Mouse (Mus musculus) heart, embryonic 15.5 days (tissue): ENCODE measurements around the gene Fgfbp3. TPM values are rescaled to one million over a fixed set of nuclear protein-coding genes. Genes with fewer than 3 reads are reported as not detected.
A peak's percentile ranks its signal among the peaks of the same experiment; 100 is the strongest.

ENCODE experiments used
- ATAC-seq: fragments of 200-750 bp; cut with Nextera tagmentation; replicated peaks from 2 replicates; pipeline ENCODE4 v1.8.0; 2017; ENCODE audit warnings: low read depth, moderate TSS enrichment; ENCODE audit not compliant: insufficient number of reproducible peaks, insufficient read depth, low FRiP score
- H3K27ac ChIP-seq: fragments of 300-500 bp; sonication (generic); 2 replicates; pipeline ENCODE4 v1.5.1; 2015; ENCODE audit warnings: mild to moderate bottlenecking, inconsistent platforms
- H3K27me3 ChIP-seq: fragments of 300-500 bp; sonication (generic); 2 replicates; pipeline ENCODE4 v1.6.1; 2015; ENCODE audit warnings: inconsistent platforms
- H3K36me3 ChIP-seq: fragments of 300-500 bp; sonication (generic); 2 replicates; pipeline ENCODE4 v1.6.1; 2015; ENCODE audit warnings: mild to moderate bottlenecking, inconsistent platforms
- H3K4me1 ChIP-seq: fragments of 300-500 bp; sonication (generic); replicated peaks from 2 replicates; pipeline ENCODE4 v1.6.1; 2015; ENCODE audit warnings: inconsistent platforms
- H3K4me2 ChIP-seq: fragments of 300-500 bp; sonication (generic); 2 replicates; pipeline ENCODE4 v1.6.1; 2015; ENCODE audit warnings: inconsistent platforms, mild to moderate bottlenecking, moderate library complexity
- H3K4me3 ChIP-seq: fragments of 300-500 bp; sonication (generic); 2 replicates; pipeline ENCODE4 v1.5.1; 2015; ENCODE audit warnings: mild to moderate bottlenecking, inconsistent platforms
- H3K9ac ChIP-seq: fragments of 300-500 bp; sonication (generic); 2 replicates; pipeline ENCODE4 v1.6.1; 2015; ENCODE audit warnings: mild to moderate bottlenecking, inconsistent platforms
- H3K9me3 ChIP-seq: fragments of 300-500 bp; sonication (generic); replicated peaks from 2 replicates; pipeline ENCODE4 v1.6.1; 2016; ENCODE audit warnings: inconsistent platforms
- WGBS: fragments of 180-500 bp; shearing (Covaris S2); methylation state at CpG from one replicate; pipeline ENCODE4 v1.1.7; 2015; ENCODE audit warnings: mixed read lengths; 5-methylcytosine and 5-hydroxymethylcytosine counted together
- polyA plus RNA-seq: library from polyadenylated mRNA; unstranded; fragments of >200 nt; fragmentation: Nextera tagmentation; extraction: Ambion mirVana; gene quantifications from 2 replicates; pipeline ENCODE4 v1.2.1, GENCODE M21; 2015

The Fgfbp3 gene
- polyA plus RNA-seq, 1 experiment from 2014 or later, result 4.4 TPM

GRCm38 (mm10) chr19:36927800-36928361 lies 8.5 kb upstream of the Fgfbp3 start:
- peak overlapping the region; percentile 99; the same call in 1 of the 2 replicates for H3K4me3 ChIP-seq
- peaks cover 24% of the 10 kb centered on the region for H3K4me1 ChIP-seq
- H3K4me2 ChIP-seq, result peak overlapping the region; percentile 83
- H3K9ac ChIP-seq, result no peak overlapping the region
- no peak overlapping the region for H3K27ac ChIP-seq
- H3K27me3 ChIP-seq, result no peaks in the 10 kb centered on the region
- 78% methylated on average over 6 of the region's 6 CpGs for WGBS
- ATAC-seq, result no peak
- no peaks in the 10 kb centered on the region for H3K36me3 ChIP-seq
- H3K9me3 ChIP-seq, result no peaks in the 10 kb centered on the region

GRCm38 (mm10) chr19:36926553-36927236 lies 7.3 kb upstream of the Fgfbp3 start:
- ATAC-seq, result no peak
- H3K9me3 ChIP-seq, result no peaks in the 10 kb centered on the region
- no peaks in the 10 kb centered on the region for H3K27me3 ChIP-seq
- H3K36me3 ChIP-seq, result no peaks in the 10 kb centered on the region
- under 1% methylated on average over 26 of the region's 26 CpGs for WGBS
- H3K4me1 ChIP-seq, result peaks cover 24% of the 10 kb centered on the region
- peak overlapping the region; percentile 83 for H3K4me2 ChIP-seq
- H3K9ac ChIP-seq, result peak overlapping the region; percentile 95
- H3K4me3 ChIP-seq, result peak overlapping the region; percentile 99
- peak overlapping the region; percentile 97 for H3K27ac ChIP-seq

GRCm38 (mm10) chr19:36925671-36926552 lies 6.5 kb upstream of the Fgfbp3 start, which contains the start of gene Btaf1:
Gene Btaf1, plus strand, starts transcription at chr19:36926079.
- peak; percentile 96 for ATAC-seq
- under 1% methylated on average over 85 of the region's 98 CpGs for WGBS
- H3K9ac ChIP-seq, result peak within 1 kb of the TSS; percentile 95
- peak within 1 kb of the TSS; percentile 99 for H3K4me3 ChIP-seq
- no peaks in the 10 kb centered on the region for H3K36me3 ChIP-seq
- H3K4me2 ChIP-seq, result peak within 1 kb of the TSS; percentile 83
- H3K4me1 ChIP-seq, result peaks cover 24% of the 10 kb centered on the region
- H3K27ac ChIP-seq, result peak within 1 kb of the TSS; percentile 97
- no peaks in the 10 kb centered on the region for H3K9me3 ChIP-seq
- H3K27me3 ChIP-seq, result no peaks in the 10 kb centered on the region

- no peaks in the 10 kb centered on the region for H3K27me3 ChIP-seq
- no peak overlapping the region for H3K4me3 ChIP-seq
- H3K36me3 ChIP-seq, result no peaks in the 10 kb centered on the region
- no peak overlapping the region for H3K27ac ChIP-seq
- H3K9me3 ChIP-seq, result no peaks in the 10 kb centered on the region
- peaks cover 21% of the 10 kb centered on the region for H3K4me1 ChIP-seq
- H3K4me2 ChIP-seq, result no peak overlapping the region
- no peak for ATAC-seq
- no peak overlapping the region for H3K9ac ChIP-seq
- 55% methylated on average over 3 of the region's 3 CpGs for WGBS
Measured at GRCm38 (mm10) chr19:36922936-36923335, 3.5 kb upstream of the Fgfbp3 start.

- 31% methylated on average over 2 of the region's 2 CpGs for WGBS
- Histone ChIP-seq H3K4me3 (no peak overlapping the region), H3K36me3 (no peaks in the 10 kb centered on the region), H3K27ac (no peak overlapping the region), H3K4me1 (peaks cover 15% of the 10 kb centered on the region), H3K9ac (no peak overlapping the region), H3K4me2 (no peak overlapping the region), H3K9me3 (no peaks in the 10 kb centered on the region), H3K27me3 (no peaks in the 10 kb centered on the region)
- ATAC-seq, result no peak
Measured at GRCm38 (mm10) chr19:36922015-36922414, 2.6 kb upstream of the Fgfbp3 start.

- Histone ChIP-seq H3K36me3 (no peaks in the 10 kb centered on the region), H3K4me2 (peak overlapping the region; percentile 78), H3K9ac (peak overlapping the region; percentile 88), H3K9me3 (no peaks in the 10 kb centered on the region), H3K27me3 (no peaks in the 10 kb centered on the region), H3K27ac (peak overlapping the region; percentile 96), H3K4me1 (peaks cover 8% of the 10 kb centered on the region), H3K4me3 (peak overlapping the region; percentile 86)
- WGBS, result under 1% methylated on average over 69 of the region's 85 CpGs
- ATAC-seq, result peak; percentile 92
Measured at GRCm38 (mm10) chr19:36918441-36919301, 744 bp downstream of the Fgfbp3 start.

GRCm38 (mm10) chr19:36916876-36917389 lies 2.5 kb downstream of the Fgfbp3 start:
- Histone ChIP-seq H3K4me2 (no peak overlapping the region), H3K27me3 (no peaks in the 10 kb centered on the region), H3K36me3 (no peaks in the 10 kb centered on the region), H3K4me3 (no peak overlapping the region), H3K27ac (no peak overlapping the region), H3K9ac (no peak overlapping the region), H3K4me1 (peaks cover 8% of the 10 kb centered on the region), H3K9me3 (no peaks in the 10 kb centered on the region)
- no peak for ATAC-seq
- 93% methylated on average over 1 of the region's 1 CpGs for whole genome bisulfite sequencing

- no peak for ATAC-seq
- H3K27me3 ChIP-seq, result no peaks in the 10 kb centered on the region
- H3K4me1 ChIP-seq, result peaks cover 8% of the 10 kb centered on the region
- H3K4me3 ChIP-seq, result no peak overlapping the region
- H3K27ac ChIP-seq, result no peak overlapping the region
- 82% methylated on average over 4 of the region's 4 CpGs for WGBS
- H3K36me3 ChIP-seq, result no peaks in the 10 kb centered on the region
- no peak overlapping the region for H3K9ac ChIP-seq
- no peaks in the 10 kb centered on the region for H3K9me3 ChIP-seq
- H3K4me2 ChIP-seq, result no peak overlapping the region
Measured at GRCm38 (mm10) chr19:36916206-36916605, 3.2 kb downstream of the Fgfbp3 start.

GRCm38 (mm10) chr19:36913064-36913463 lies 6.4 kb downstream of the Fgfbp3 start:
- Histone ChIP-seq H3K9me3 (no peaks in the 10 kb centered on the region), H3K9ac (no peak overlapping the region), H3K4me3 (no peak overlapping the region), H3K27ac (no peak overlapping the region), H3K27me3 (no peaks in the 10 kb centered on the region), H3K4me1 (peaks cover 7% of the 10 kb centered on the region; the same call in 1 of the 2 replicates), H3K4me2 (no peak overlapping the region), H3K36me3 (no peaks in the 10 kb centered on the region)
- 79% methylated on average over 7 of the region's 7 CpGs for WGBS
- ATAC-seq, result no peak

- Histone ChIP-seq H3K27me3 (no peaks in the 10 kb centered on the region), H3K4me3 (no peak overlapping the region), H3K36me3 (no peaks in the 10 kb centered on the region), H3K4me2 (no peak overlapping the region), H3K27ac (no peak overlapping the region), H3K9me3 (no peaks in the 10 kb centered on the region), H3K4me1 (peaks cover 5% of the 10 kb centered on the region; the same call in 1 of the 2 replicates), H3K9ac (no peak overlapping the region)
- ATAC-seq, result no peak
- 37% methylated on average over 12 of the region's 12 CpGs for WGBS
Measured at GRCm38 (mm10) chr19:36910424-36911045, 8.9 kb downstream of the Fgfbp3 start.
